Mouse (Mus musculus): Measurements from ENCODE around the gene Pnkd. TPM values are rescaled to one million over a fixed set of nuclear protein-coding genes. Genes with fewer than 3 reads are reported as not detected.

The Pnkd gene
- polyA plus RNA-seq, 1 experiment from 2014 or later, result 83.9 TPM

DNA sequence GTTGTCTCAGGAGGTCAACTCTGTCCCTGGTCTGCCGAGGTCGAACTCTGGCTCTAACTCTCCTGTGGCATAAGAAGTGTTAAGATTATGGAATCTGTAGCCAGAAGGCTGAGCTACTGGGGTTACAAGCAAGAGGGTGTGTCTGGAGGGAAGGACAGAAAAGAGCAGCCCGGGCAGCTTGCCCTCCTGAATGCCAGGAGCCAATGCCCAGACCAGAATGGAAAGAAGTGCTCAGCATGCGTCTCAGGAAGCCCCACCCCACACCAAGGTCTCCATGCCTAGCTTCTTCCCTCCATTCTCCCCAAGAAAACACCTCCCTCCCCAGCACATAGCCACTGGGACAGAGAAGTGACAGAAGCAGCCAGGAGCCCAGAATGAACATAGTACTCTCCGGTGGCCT lies 14.3 kb downstream of the Pnkd start:
- DNase-seq (ENCODE audit: low spot score, missing footprints) (no peak), ATAC-seq (ENCODE audit: low FRiP score) (no peak)
- no peak overlapping the region for H3K4me3 ChIP-seq (ENCODE audit: low read depth, low read length)
- H3K4me2 ChIP-seq, result no peak overlapping the region
- no peaks in the 10 kb centered on the region for H3K9me3 ChIP-seq (ENCODE audit: control insufficient read depth, low read length)
- WGBS, result 85% methylated on average over 5 of the region's 5 CpGs
- H3K9ac ChIP-seq (ENCODE audit: low read length), result no peak overlapping the region
- H3K27me3 ChIP-seq (ENCODE audit: control insufficient read depth, insufficient read depth, low read length), result peaks cover 2% of the 10 kb centered on the region
- peaks cover 18% of the 10 kb centered on the region for H3K4me1 ChIP-seq (ENCODE audit: control insufficient read depth, insufficient read depth, low read length)
- no peaks in the 10 kb centered on the region for H3K36me3 ChIP-seq (ENCODE audit: control insufficient read depth, insufficient read depth, low read length)
- H3K27ac ChIP-seq (ENCODE audit: low read depth, low read length), result no peak overlapping the region

DNA sequence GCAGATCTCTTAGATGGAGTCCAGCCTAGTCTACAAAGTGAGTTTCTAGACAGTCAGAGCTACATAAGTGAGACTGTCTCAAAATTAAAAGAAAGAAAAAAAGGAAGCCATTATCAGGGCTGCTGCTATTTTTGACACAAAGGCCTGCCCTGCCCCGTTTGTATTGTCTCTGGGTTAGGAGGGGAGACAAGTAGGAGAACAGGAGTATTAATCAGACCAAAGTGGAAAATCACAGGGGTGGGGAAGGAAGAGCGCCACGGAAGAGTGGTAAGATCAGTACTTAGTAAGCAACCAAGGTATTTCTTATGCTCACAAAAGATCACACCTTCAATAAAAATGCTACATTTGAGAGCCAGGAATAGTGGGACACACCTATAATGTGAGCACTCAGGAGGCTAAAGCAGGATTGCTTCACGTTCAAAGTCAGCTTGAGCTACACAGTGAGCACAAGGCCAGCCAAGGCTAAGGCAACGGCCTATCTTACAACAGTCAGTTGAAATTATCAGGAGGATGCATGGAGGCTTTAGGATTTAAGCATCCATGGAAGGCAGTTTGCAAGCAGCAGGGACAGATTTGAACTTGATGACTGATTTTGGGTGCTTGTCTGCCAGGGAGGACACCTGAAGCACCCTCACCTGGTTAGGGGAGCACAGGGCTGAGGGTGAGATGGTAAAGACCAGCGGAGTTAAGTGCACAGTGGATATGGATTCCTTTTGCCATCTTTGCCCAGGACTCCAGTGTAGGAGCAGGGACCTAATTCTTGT lies 15.8 kb downstream of the Pnkd start:
- Histone ChIP-seq H3K27me3 (ENCODE audit: control insufficient read depth, insufficient read depth, low read length) (peaks cover 3% of the 10 kb centered on the region), H3K27ac (ENCODE audit: low read depth, low read length) (no peak overlapping the region), H3K4me3 (ENCODE audit: low read depth, low read length) (no peak overlapping the region), H3K4me2 (no peak overlapping the region), H3K9ac (ENCODE audit: low read length) (no peak overlapping the region), H3K9me3 (ENCODE audit: control insufficient read depth, low read length) (no peaks in the 10 kb centered on the region), H3K4me1 (ENCODE audit: control insufficient read depth, insufficient read depth, low read length) (peaks cover 15% of the 10 kb centered on the region), H3K36me3 (ENCODE audit: control insufficient read depth, insufficient read depth, low read length) (no peaks in the 10 kb centered on the region)
- WGBS, result 87% methylated on average over 6 of the region's 6 CpGs
- DNase-seq (ENCODE audit: low spot score, missing footprints) (no peak), ATAC-seq (ENCODE audit: low FRiP score) (no peak)

DNA sequence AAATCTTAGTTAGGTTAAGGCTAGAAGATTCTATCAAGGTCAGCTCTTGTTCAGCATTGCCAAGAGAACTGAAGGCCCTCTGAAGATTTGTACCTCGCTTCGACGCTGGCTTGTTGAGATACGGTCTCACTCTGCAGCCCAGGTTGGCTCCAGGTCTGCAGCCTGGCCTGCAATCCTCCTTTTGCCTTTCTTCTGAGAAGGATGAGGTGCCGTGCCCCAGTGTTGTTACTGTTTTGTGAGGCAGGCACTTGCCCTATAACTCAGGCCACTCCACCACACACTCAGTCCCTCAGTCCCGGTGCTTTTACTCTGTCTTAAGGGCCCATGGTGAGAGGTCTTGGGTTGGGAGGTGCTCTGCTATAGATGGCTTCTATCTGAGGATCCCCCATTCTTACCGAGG lies 17.5 kb downstream of the Pnkd start:
- no peaks in the 10 kb centered on the region for H3K36me3 ChIP-seq (ENCODE audit: control insufficient read depth, insufficient read depth, low read length)
- no peak for ATAC-seq (ENCODE audit: low FRiP score)
- WGBS, result 93% methylated on average over 7 of the region's 7 CpGs

DNA sequence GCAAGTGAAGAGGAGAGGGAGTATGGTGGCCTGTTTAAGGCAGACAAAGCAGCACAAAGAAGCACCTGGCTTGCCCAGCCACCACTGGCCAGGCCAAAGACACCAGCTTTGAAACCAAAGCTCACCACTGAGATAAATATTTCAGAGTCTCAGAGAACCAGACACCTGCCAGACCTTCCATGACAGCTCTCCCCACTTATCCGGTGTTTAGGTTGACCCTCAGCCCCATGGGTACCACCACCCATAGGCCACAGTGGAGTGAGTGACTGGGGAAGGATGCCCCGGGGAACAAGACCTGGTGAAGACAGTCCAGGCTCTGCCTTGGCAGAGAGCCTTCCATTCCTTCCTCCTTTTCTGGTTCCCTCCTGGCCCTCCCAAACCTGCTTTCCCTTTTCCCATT lies 18.1 kb downstream of the Pnkd start:
- ATAC-seq (ENCODE audit: low FRiP score) (no peak), DNase-seq (ENCODE audit: low spot score, missing footprints) (no peak)
- H3K4me3 ChIP-seq (ENCODE audit: low read depth, low read length), result no peak overlapping the region
- H3K27ac ChIP-seq (ENCODE audit: low read depth, low read length), result no peak overlapping the region
- H3K4me1 ChIP-seq (ENCODE audit: control insufficient read depth, insufficient read depth, low read length), result peaks cover 8% of the 10 kb centered on the region
- H3K9me3 ChIP-seq (ENCODE audit: control insufficient read depth, low read length), result no peaks in the 10 kb centered on the region
- 90% methylated on average over 2 of the region's 2 CpGs for WGBS
- H3K4me2 ChIP-seq, result no peak overlapping the region
- H3K36me3 ChIP-seq (ENCODE audit: control insufficient read depth, insufficient read depth, low read length), result no peaks in the 10 kb centered on the region
- no peak overlapping the region for H3K9ac ChIP-seq (ENCODE audit: low read length)
- H3K27me3 ChIP-seq (ENCODE audit: control insufficient read depth, insufficient read depth, low read length), result peaks cover 3% of the 10 kb centered on the region

More for the DNA sequence above, 17.5 kb downstream of the Pnkd start:
- H3K9ac ChIP-seq (ENCODE audit: low read length), result no peak overlapping the region
- no peak overlapping the region for H3K4me2 ChIP-seq
- no peak for DNase-seq (ENCODE audit: low spot score, missing footprints)
- H3K4me1 ChIP-seq (ENCODE audit: control insufficient read depth, insufficient read depth, low read length), result peaks cover 8% of the 10 kb centered on the region
- H3K4me3 ChIP-seq (ENCODE audit: low read depth, low read length), result no peak overlapping the region
- no peaks in the 10 kb centered on the region for H3K9me3 ChIP-seq (ENCODE audit: control insufficient read depth, low read length)
- peaks cover 3% of the 10 kb centered on the region for H3K27me3 ChIP-seq (ENCODE audit: control insufficient read depth, insufficient read depth, low read length)
- no peak overlapping the region for H3K27ac ChIP-seq (ENCODE audit: low read depth, low read length)

DNA sequence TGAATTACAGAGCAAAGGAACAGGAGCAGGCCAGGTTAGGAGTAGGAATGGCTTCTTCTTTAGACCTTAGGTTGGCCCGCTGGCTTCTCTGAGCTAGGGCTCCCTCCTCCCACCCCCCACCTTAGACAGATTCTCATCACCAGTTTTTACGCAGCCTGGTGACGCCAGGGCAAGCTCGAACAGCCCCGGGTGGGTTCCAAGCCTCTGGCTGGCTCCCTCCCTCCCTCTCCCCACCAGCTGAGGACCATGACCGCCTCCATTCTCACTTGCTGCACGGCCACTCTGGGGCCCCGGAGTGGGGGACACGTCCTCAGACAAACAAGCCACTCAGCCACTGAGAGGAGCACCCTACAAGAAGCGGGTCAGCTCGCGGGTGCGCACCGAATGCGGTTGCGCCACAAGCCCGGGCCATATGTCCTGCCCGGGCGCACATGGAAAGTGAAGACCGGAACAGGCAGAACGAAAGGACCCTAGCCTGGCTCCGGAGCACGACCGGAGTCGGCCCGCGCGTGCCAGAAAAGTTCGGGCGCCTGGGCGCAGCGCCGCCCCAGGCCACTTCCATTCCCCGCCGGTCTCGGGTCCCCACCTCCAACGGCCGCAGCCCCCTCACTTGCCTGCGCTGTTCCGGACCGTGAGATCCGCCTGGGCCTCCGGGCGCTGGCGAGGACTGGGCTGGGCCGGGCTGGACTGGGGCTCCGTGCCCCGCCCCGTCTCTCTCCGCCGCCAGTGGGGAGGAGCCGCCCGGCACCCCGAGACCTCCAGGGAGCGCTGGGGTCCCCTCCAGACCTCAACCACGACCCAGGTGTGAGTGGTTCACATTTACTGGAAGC lies 19.0 kb downstream of the Pnkd start:
- H3K9ac ChIP-seq (ENCODE audit: low read length), result peak overlapping the region; percentile 67
- peaks cover 8% of the 10 kb centered on the region for H3K4me1 ChIP-seq (ENCODE audit: control insufficient read depth, insufficient read depth, low read length)
- no peaks in the 10 kb centered on the region for H3K9me3 ChIP-seq (ENCODE audit: control insufficient read depth, low read length)
- DNase-seq (ENCODE audit: low spot score, missing footprints), result peak; percentile 94
- peak overlapping the region; percentile 88 for H3K4me2 ChIP-seq
- WGBS, result 1% methylated on average over 52 of the region's 56 CpGs
- peak overlapping the region; percentile 45 for H3K4me3 ChIP-seq (ENCODE audit: low read depth, low read length)
- H3K36me3 ChIP-seq (ENCODE audit: control insufficient read depth, insufficient read depth, low read length), result no peaks in the 10 kb centered on the region
- ATAC-seq (ENCODE audit: low FRiP score), result peak; percentile 80
- H3K27ac ChIP-seq (ENCODE audit: low read depth, low read length), result no peak overlapping the region
- peaks cover 3% of the 10 kb centered on the region for H3K27me3 ChIP-seq (ENCODE audit: control insufficient read depth, insufficient read depth, low read length)

DNA sequence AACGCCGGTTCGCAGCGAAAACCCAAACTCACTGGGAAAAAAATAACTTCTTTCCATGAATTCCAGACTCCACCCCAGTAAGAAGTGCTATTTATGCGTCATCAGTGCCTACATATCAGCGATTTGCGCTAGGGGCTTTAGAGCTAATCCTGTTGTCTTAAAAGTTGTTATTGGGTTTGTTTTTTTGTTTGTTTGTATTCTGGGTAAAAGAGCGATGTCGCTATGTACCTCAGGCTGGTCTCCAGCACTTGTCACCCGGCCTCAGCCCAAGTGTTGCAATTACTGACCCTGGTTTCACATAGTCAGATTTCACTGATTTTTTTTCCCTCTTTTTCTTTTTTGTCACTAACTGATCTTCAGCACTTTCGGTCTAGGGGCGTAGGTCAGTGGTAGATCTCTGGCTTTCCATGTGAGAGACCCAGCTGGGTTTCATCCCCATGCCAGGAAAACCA lies 19.6 kb downstream of the Pnkd start:
- H3K4me3 ChIP-seq (ENCODE audit: low read depth, low read length), result peak overlapping the region; percentile 45
- H3K9me3 ChIP-seq (ENCODE audit: control insufficient read depth, low read length), result no peaks in the 10 kb centered on the region
- ATAC-seq (ENCODE audit: low FRiP score), result no peak
- 6% methylated on average over 12 of the region's 12 CpGs for WGBS
- peak overlapping the region; percentile 88 for H3K4me2 ChIP-seq
- no peaks in the 10 kb centered on the region for H3K36me3 ChIP-seq (ENCODE audit: control insufficient read depth, insufficient read depth, low read length)
- H3K27ac ChIP-seq (ENCODE audit: low read depth, low read length), result no peak overlapping the region
- peaks cover 8% of the 10 kb centered on the region for H3K4me1 ChIP-seq (ENCODE audit: control insufficient read depth, insufficient read depth, low read length)
- no peak for DNase-seq (ENCODE audit: low spot score, missing footprints)
- H3K9ac ChIP-seq (ENCODE audit: low read length), result peak overlapping the region; percentile 67
- peaks cover 3% of the 10 kb centered on the region for H3K27me3 ChIP-seq (ENCODE audit: control insufficient read depth, insufficient read depth, low read length)

DNA sequence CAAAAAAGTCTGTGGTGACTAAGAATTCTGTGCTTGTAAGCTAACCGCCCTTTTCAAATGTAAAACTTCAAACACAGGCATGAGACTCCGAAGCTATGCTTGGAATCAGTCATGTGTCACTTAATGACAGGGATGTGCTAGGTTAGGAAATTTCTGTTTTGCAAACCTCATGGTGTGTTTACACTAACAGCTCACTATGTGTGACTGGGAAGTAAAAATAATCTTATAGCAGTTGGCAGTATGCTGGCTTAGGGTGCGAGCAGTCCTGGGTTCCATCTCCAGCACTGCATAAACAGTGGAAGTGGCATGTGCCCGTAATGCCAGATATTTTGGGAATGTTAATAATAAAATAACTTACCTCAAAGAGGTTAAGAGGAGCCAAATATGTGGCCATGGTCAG lies 20.2 kb downstream of the Pnkd start:
- 76% methylated on average over 4 of the region's 4 CpGs for WGBS
- DNase-seq (ENCODE audit: low spot score, missing footprints) (no peak), ATAC-seq (ENCODE audit: low FRiP score) (no peak)
- H3K36me3 ChIP-seq (ENCODE audit: control insufficient read depth, insufficient read depth, low read length), result no peaks in the 10 kb centered on the region
- H3K9me3 ChIP-seq (ENCODE audit: control insufficient read depth, low read length), result no peaks in the 10 kb centered on the region
- no peak overlapping the region for H3K9ac ChIP-seq (ENCODE audit: low read length)
- H3K4me1 ChIP-seq (ENCODE audit: control insufficient read depth, insufficient read depth, low read length), result peaks cover 8% of the 10 kb centered on the region
- no peak overlapping the region for H3K4me3 ChIP-seq (ENCODE audit: low read depth, low read length)
- no peak overlapping the region for H3K4me2 ChIP-seq
- peaks cover 3% of the 10 kb centered on the region for H3K27me3 ChIP-seq (ENCODE audit: control insufficient read depth, insufficient read depth, low read length)
- no peak overlapping the region for H3K27ac ChIP-seq (ENCODE audit: low read depth, low read length)

DNA sequence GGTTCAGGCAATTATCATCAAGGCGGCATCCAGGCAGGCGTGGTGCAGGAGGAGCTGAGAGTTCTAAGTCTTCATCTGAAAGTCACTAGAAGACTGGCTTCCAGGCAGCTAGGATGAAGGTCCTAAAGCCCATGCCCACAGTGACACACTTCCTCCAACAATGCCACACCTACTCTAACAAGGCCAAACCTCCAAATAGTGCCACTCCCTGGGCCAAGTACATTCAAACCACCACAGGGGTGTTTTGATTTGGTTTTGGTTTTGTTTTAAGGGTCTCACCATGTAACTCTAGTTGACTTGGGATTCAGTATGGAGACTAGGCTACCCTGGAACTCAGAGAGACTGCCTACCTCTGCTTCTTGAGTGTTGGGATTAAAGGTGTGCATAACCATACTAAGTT lies 20.8 kb downstream of the Pnkd start, which contains the start of gene Tmbim1:
Gene Tmbim1, minus strand, starts transcription at position 101 of the 400 bp plus-strand sequence.
- H3K27ac ChIP-seq (ENCODE audit: low read depth, low read length), result no peak within 1 kb of the TSS
- DNase-seq (ENCODE audit: low spot score, missing footprints) (no peak), ATAC-seq (ENCODE audit: low FRiP score) (no peak)
- peaks cover 8% of the 10 kb centered on the region for H3K4me1 ChIP-seq (ENCODE audit: control insufficient read depth, insufficient read depth, low read length)
- H3K36me3 ChIP-seq (ENCODE audit: control insufficient read depth, insufficient read depth, low read length), result no peaks in the 10 kb centered on the region
- no peaks in the 10 kb centered on the region for H3K9me3 ChIP-seq (ENCODE audit: control insufficient read depth, low read length)
- WGBS, result 96% methylated on average over 2 of the region's 2 CpGs
- H3K9ac ChIP-seq (ENCODE audit: low read length), result no peak within 1 kb of the TSS
- H3K4me3 ChIP-seq (ENCODE audit: low read depth, low read length), result no peak within 1 kb of the TSS
- peak within 1 kb of the TSS; percentile 88 for H3K4me2 ChIP-seq
- H3K27me3 ChIP-seq (ENCODE audit: control insufficient read depth, insufficient read depth, low read length), result peaks cover 3% of the 10 kb centered on the region

DNA sequence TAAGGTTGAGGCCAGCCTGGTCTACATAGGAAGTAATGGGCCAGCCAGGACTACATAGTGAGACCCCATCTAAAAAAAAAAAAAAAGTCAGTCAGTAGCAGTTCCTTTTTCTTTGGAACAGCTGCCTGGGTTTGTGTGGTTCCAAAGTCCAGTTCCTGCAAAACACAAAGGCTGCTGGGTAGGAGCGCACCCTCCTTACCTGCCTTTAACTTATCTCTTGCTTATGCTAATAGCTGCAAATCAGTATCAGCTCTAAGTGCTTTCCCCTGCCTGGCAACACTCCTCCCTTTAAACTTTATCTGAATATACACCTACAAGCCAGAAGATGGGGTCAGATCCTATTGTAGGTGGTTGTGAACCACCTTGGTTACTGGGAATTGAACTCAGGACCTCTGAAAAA lies 22.4 kb downstream of the Pnkd start:
- Histone ChIP-seq H3K9me3 (ENCODE audit: control insufficient read depth, low read length) (no peaks in the 10 kb centered on the region), H3K4me3 (ENCODE audit: low read depth, low read length) (no peak overlapping the region), H3K27ac (ENCODE audit: low read depth, low read length) (no peak overlapping the region), H3K27me3 (ENCODE audit: control insufficient read depth, insufficient read depth, low read length) (peaks cover 3% of the 10 kb centered on the region), H3K9ac (ENCODE audit: low read length) (no peak overlapping the region), H3K36me3 (ENCODE audit: control insufficient read depth, insufficient read depth, low read length) (no peaks in the 10 kb centered on the region), H3K4me1 (ENCODE audit: control insufficient read depth, insufficient read depth, low read length) (peaks cover 8% of the 10 kb centered on the region), H3K4me2 (no peak overlapping the region)
- DNase-seq (ENCODE audit: low spot score, missing footprints), result no peak
- 100% methylated on average over 1 of the region's 1 CpGs for WGBS
- no peak for ATAC-seq (ENCODE audit: low FRiP score)
